Mouse (Mus musculus): ENCODE data around the gene Wdr82.

Wdr82 gene

DNA sequence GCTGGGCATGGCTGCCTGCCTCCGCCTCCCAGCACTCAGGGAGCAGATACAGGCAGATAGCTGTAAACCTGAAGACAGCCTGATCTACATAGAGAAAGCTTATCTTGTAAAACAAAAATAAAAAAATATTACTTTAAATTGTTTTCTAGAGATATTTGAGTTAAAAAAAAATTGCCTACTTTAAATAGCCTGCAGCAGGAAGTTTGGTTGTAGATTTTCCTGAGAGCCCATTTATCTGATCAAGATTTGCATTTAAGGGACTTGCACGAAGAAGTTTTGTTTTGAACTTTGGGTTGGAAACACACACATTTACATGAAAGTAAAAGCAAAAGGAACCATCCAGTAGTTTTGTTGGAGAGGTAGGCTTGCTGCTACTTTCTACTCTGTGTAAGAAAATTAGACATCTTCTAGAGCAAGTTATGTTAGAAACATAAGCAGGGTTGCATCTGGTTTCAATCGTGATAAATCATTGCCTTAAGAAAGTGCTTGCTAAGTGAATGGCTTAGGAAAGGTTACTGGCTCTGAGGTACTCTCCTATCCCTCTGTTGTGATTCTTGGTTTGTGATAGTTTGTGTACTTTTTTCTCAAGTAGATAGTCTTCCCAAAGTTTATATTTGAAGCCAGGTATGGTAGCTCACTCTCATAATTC lies 4.9 kb downstream of the Wdr82 start:
- POLR2A ChIA-PET = interaction anchor here in 3 of 4 experiments (0.9 to 23.6 kb wide), 17 partner anchors 0 to 262 kb away, joined by 3 to 761 read pairs (median 8); partner anchors contain the start of genes Acy1 (in 1 of the 3), Poc1a (in 1 of the 3), Rpl29 (in 1 of the 3) and Twf2 (in 1 of the 3)
- CTCF ChIA-PET = interaction anchor here in 1 of 4 experiments (2.4 kb wide), 1 partner anchor 36 kb away, joined by 8 read pairs; no protein-coding TSS in a partner anchor

DNA sequence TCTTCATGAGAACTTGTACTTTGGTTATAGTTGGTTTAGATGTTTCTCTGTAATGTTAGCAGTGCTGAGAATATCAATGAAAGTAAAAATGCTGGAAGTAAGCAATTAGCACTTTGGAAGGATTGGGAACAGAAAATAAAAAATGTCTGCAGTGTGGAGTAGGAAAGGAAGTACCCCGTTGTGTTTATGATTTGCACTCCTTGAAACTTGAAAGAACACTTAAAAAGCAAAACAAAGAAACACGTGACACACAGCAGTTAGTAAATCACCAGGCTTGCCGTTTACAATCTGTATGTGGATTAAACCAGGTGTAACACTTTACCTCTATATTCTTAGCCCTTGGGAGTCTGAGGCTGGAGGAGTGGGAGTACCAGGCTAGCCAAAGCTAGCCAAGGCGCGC lies 6.0 kb downstream of the Wdr82 start:
- CTCF ChIA-PET = interaction anchor here in 1 of 4 experiments (0.6 to 1.6 kb wide), 2 partner anchors 34 to 278 kb away, joined by 6 to 10 read pairs; no protein-coding TSS in a partner anchor
- POLR2A ChIA-PET = interaction anchor here (0.5 to 23.6 kb wide), 20 partner anchors 1 to 258 kb away, joined by 3 to 761 read pairs (median 10); partner anchors contain the start of genes Twf2 (in 2 of the 4), Wdr82 (in 2 of the 4) and Poc1a (in 1 of the 4)

DNA sequence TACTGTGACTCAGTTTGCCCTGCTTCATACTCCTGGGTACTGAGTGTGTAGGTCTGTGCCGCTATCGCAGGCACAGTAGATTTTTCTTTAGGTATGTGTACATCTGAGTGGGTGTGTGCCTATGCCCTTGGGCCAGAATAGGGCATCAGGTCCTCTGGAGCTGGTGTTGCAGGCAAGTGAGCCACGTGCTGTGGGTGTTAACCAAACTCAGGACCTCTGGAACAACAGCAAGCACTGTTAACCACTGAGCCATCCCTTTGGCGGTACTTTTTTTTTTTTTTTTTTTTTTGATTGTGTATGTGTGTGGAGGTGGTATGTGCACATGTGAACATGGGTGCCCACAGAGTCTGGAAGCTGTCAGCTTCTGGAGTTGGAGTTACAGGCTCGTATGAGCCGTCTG lies 7.1 kb downstream of the Wdr82 start:
- ChIA-PET CTCF (interaction anchor here in 3 of 4 experiments (0.6 to 2.2 kb wide), 7 partner anchors 12 to 107 kb away, joined by 3 to 20 read pairs (median 5); no protein-coding TSS in a partner anchor), POLR2A (interaction anchor here (0.6 to 23.6 kb wide), 28 partner anchors 2 to 478 kb away, joined by 3 to 761 read pairs (median 6); partner anchors contain the start of genes Twf2 (in 3 of the 4), Wdr82 (in 2 of the 4), Grm2 (in 1 of the 4) and Poc1a (in 1 of the 4))

DNA sequence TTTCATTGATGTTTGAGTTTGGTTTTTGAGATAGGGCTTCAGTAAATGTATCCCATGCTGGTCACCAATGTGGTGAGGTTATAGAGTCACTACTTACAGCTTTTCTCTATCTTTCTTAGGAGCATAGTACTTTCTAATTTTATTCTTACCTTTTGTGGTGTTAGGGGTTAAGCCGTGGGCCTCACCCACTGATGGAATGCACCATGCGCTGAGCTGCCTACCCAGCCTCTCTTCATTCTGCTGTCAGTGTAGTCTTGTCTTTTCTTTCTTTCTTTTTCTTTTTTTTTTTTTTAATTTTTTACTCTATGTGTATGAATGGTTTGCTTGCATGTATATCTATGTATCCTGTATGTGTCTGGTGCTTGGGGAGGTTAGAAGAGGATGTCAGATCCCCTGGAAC lies 8.7 kb downstream of the Wdr82 start:
- ChIA-PET POLR2A (interaction anchor here (0.6 to 23.6 kb wide), 24 partner anchors 4 to 188 kb away, joined by 3 to 761 read pairs (median 6); partner anchors contain the start of genes Wdr82 (in 4 of the 4), Poc1a (in 1 of the 4), Ppm1m (in 1 of the 4) and Twf2 (in 1 of the 4)), CTCF (interaction anchor here in 2 of 4 experiments (0.6 to 1.3 kb wide), 7 partner anchors 8 to 643 kb away, joined by 3 to 10 read pairs (median 3); partner anchors contain the start of gene Wdr82 (in 1 of the 2))

DNA sequence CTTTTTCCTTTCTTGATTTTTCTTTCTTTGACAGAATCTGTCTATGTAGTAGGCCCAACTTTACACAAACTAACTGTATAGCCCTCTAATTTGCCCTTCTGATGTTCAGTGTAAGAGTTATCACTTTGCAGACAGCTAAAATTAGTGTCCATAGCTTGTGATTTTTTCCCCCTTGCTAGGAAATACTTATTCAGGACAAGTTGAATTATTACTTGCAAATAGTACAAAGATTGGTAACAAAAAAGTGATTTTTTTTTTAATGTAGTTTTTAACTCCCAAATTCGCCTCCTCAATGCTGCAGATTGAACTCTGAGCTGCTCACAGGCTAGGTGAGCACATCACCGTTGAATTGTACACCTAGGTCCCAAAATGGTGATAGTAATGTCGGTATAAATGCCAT lies 9.2 kb downstream of the Wdr82 start:
- POLR2A ChIA-PET = interaction anchor here (0.6 to 23.6 kb wide), 23 partner anchors 4 to 188 kb away, joined by 3 to 761 read pairs (median 6); partner anchors contain the start of genes Wdr82 (in 4 of the 4), Ppm1m (in 1 of the 4) and Twf2 (in 1 of the 4)
- CTCF ChIA-PET = interaction anchor here in 2 of 4 experiments (0.6 to 1.3 kb wide), 6 partner anchors 8 to 33 kb away, joined by 3 to 10 read pairs (median 3); partner anchors contain the start of genes Ppm1m (in 1 of the 2) and Wdr82 (in 1 of the 2)

DNA sequence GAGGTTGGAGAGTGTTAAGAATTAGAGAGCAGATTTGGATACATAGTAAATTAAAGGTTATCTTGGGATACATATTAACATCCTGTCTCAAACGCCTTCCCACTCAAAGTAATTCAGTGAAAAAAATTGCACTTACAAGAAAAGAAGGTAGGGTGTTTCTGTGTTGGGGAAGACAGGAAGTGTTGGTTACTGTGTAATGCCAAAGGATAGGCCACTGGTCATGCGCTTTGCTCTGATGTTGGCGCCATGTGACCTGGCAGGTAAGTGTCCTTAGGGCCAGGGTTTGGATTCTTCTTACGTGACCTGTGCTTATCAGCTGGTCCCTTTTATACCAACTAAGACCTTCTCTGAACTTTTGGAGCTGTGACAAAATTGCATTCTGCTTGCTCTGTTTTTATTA lies 11.4 kb downstream of the Wdr82 start:
- CTCF ChIA-PET = interaction anchor here in 2 of 4 experiments (0.6 to 1.3 kb wide), 4 partner anchors 11 to 89 kb away, joined by 3 to 4 read pairs (median 3); no protein-coding TSS in a partner anchor

DNA sequence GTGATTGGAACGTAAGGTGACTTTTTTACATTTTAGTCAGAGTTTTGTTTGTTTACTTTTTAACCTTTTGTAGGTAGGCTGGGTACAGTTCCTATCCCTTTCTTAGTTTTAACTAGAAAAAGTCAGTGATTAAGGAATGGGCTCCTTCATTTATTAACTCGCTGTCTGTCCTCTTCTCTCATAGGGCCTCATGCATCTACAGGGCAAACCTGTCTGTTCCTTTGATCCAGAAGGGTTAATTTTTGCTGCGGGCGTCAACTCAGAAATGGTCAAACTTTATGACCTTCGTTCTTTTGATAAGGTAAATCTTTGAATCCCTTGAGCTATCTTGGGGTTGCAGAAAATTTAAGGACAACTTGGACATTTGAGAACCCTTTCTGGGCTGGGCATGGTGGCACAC lies 13.3 kb downstream of the Wdr82 start:
- POLR2A ChIA-PET = interaction anchor here in 3 of 4 experiments (0.9 to 23.6 kb wide), 13 partner anchors 3 to 246 kb away, joined by 3 to 761 read pairs (median 4); partner anchors contain the start of genes Wdr82 (in 2 of the 3) and Twf2 (in 1 of the 3)
- CTCF ChIA-PET = interaction anchor here in 1 of 4 experiments (0.5 kb wide), 1 partner anchor 10 kb away, joined by 4 read pairs; no protein-coding TSS in a partner anchor

More for the DNA sequence above, 11.4 kb downstream of the Wdr82 start:
- POLR2A ChIA-PET = interaction anchor here in 3 of 4 experiments (0.6 to 23.6 kb wide), 14 partner anchors 5 to 43 kb away, joined by 3 to 761 read pairs (median 14); partner anchors contain the start of genes Wdr82 (in 3 of the 3), Ppm1m (in 1 of the 3) and Twf2 (in 1 of the 3)

DNA sequence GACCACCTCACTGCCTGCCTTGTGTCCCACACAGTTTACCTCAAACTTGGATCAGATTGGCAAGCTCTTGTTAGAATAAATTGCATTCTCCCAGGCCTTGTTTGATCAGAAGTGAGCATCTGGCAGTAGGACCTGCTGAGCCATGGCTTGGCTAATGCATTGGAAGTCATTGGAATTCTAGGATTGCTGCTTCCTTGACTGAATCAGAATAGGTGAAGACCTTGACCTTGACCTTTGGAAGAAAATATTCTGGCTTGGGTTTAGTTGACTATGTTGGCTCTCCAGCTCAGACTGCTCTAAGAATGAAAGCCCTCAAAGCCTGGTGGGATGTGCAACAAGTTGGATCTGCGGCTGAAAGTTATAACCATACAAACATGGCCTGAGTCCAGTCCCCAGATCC lies 20.6 kb downstream of the Wdr82 start:
- POLR2A ChIA-PET = interaction anchor here (0.6 to 23.6 kb wide), 29 partner anchors 8 to 383 kb away, joined by 3 to 761 read pairs (median 7); partner anchors contain the start of genes Wdr82 (in 4 of the 4), Ppm1m (in 2 of the 4), Twf2 (in 2 of the 4) and Acy1 (in 1 of the 4)
- CTCF ChIA-PET = interaction anchor here in 3 of 4 experiments (0.6 to 4.7 kb wide), 4 partner anchors 20 to 1622 kb away, joined by 3 to 22 read pairs (median 4); no protein-coding TSS in a partner anchor

DNA sequence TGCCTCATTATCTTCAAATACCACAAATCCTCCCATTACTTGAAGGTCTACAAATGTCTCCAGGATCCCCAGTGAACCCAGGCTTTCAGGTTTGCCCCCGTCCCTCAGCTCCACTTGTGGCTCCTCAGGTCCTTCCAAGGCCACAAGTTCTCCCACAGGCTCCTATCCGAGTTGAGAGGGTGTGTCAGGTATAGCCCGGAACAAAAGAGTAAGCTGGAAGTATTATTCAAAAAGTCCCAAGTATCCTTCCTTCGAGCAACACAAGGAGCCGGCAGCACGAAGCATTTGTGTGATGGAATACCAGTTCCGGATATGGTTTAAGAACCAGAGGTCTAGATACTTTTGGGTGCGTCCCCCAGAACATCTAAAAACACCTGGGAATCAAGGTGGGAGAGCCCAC lies 21.3 kb downstream of the Wdr82 start:
- POLR2A ChIA-PET = interaction anchor here (0.6 to 23.6 kb wide), 28 partner anchors 8 to 356 kb away, joined by 3 to 761 read pairs (median 7); partner anchors contain the start of genes Wdr82 (in 4 of the 4), Twf2 (in 2 of the 4), Acy1 (in 1 of the 4) and Poc1a (in 1 of the 4)
- CTCF ChIA-PET = interaction anchor here in 2 of 4 experiments (0.9 to 4.7 kb wide), 6 partner anchors 11 to 230 kb away, joined by 3 to 22 read pairs (median 4); partner anchors contain the start of genes Poc1a (in 1 of the 2) and Twf2 (in 1 of the 2)

DNA sequence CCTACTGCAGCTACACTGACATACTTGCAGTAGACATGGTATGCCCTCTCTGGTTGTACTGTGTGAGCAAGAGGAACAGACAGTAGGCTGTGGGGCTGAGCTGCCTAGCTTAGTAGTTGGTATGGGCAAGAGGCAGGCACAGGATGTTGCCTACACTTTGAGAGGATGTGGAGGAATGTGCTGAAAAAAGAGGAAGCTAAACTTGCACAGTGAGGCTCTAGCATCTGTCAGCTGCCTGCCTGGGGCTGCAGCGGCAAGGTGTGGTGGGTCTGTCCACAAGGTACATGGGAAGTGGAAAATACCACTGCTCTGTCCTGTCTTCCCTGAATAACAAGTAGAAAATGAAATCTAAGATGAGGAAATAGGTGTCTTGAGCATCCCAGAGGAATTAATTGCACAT lies 22.3 kb downstream of the Wdr82 start:
- ChIA-PET CTCF (interaction anchor here in 3 of 4 experiments (0.5 to 4.7 kb wide), 8 partner anchors 10 to 1194 kb away, joined by 3 to 22 read pairs (median 4); partner anchors contain the start of genes Poc1a (in 1 of the 3) and Twf2 (in 1 of the 3)), POLR2A (interaction anchor here (0.6 to 23.6 kb wide), 23 partner anchors 8 to 260 kb away, joined by 3 to 761 read pairs (median 6); partner anchors contain the start of genes Wdr82 (in 4 of the 4), Rpl29 (in 2 of the 4), Twf2 (in 2 of the 4) and Pcbp4 (in 1 of the 4))

DNA sequence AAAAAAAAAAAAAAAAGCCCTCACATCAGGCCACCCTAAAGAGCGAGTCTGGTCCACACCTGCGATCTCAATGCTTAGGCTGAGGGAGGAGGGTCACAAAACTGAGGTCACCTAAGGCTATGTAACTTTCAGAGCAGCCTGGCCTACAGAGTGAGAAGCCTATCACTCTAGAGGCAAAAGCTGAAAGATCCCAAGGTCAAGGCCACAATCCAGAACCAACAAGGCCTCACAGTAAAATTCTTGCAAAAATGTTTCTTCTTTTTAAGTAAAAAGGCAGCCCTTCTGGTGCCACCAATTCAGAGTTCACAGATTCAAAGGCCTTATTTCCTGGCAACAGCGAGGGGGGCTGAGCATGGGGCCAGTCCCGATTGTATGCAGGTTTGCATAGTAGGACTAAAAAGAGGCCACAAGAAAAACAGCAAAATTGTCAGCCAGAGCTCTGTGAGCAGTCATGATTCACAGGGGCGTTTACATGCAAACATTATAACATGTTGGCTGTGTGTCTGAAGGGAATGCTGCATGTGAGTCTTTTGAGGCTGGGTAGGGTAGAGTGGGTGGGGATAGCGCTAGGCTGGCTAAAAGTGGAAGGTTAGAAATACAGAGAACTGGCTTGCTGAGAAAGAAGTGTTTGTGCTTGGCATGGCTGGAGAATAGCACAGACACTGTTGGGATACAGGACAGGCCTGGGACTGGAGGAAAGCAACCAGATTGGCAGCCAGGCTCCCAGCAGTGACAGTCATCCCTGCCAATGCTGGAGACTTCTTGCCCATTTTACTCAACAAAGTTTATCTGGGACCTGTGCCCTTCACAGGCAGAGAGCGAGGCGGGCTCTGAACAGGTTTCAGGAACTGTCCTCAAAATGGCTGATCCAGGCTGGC lies 23.4 kb downstream of the Wdr82 start:
- CTCF ChIA-PET = interaction anchor here in 2 of 4 experiments (0.6 to 4.7 kb wide), 3 partner anchors 17 to 236 kb away, joined by 3 to 22 read pairs (median 4); no protein-coding TSS in a partner anchor
- POLR2A ChIA-PET = interaction anchor here in 3 of 4 experiments (0.5 to 23.6 kb wide), 15 partner anchors 9 to 869 kb away, joined by 3 to 761 read pairs (median 4); partner anchors contain the start of genes Wdr82 (in 3 of the 3), Twf2 (in 2 of the 3), Pcbp4 (in 1 of the 3) and Rpl29 (in 1 of the 3)

DNA sequence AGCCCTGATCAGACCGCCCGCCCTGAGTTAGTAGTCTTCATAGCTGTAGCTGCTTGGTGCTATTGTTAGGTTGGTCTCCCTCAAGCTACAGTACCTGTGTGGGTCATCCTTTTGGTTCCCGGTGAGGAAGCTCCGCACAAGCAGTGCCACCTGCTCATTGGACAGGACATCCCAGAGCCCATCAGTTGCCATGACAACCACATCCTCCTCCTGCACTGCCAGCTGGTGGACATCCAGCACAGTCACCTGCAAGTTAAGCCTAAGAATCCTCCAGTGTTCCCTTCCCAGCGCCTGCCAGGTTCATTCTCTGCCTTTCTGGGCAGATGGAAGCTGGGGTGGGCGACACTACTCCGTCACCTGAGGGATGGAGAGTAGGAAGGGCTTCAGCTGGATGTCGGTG lies 25.0 kb downstream of the Wdr82 start:
- POLR2A ChIA-PET = interaction anchor here (0.6 to 23.6 kb wide), 15 partner anchors 9 to 237 kb away, joined by 3 to 761 read pairs (median 4); partner anchors contain the start of genes Wdr82 (in 2 of the 4) and Poc1a (in 1 of the 4)
- CTCF ChIA-PET = interaction anchor here in 3 of 4 experiments (0.5 to 3.3 kb wide), 3 partner anchors 16 to 451 kb away, joined by 6 to 25 read pairs (median 19); no protein-coding TSS in a partner anchor

DNA sequence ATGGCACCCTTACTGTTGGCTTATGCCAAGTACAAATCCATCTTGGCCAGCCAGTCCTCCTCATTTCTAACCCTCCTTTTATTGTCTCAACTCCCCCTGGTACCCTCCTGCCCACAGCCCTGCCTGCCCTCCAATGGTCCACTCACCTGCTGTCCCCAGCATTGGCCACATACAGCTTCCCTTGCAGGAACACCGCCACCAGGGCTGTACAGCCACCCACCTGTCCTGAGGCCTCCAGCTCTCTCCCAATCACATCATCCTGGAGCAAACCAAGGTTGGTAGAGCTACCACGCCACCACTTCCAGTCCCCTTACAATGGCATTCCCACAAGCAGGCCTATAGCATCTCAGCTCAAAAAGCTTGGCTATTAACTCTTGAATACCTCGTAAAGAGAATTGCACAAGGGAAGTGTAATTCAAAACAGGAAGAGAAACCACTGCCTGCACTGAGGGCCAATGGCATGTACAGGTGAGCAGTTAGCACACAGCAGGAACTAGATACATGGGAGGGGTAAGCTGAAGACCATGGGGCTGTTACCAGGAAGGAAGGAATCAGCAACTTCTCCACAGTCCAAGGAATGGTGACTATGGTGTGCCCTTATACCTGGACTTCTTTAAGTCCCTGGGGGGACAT lies 26.5 kb downstream of the Wdr82 start:
- ChIA-PET CTCF (interaction anchor here in 2 of 4 experiments (1.4 to 3.3 kb wide), 3 partner anchors 14 to 17 kb away, joined by 3 to 25 read pairs (median 19); no protein-coding TSS in a partner anchor), POLR2A (interaction anchor here (0.7 to 23.6 kb wide), 19 partner anchors 8 to 238 kb away, joined by 3 to 761 read pairs (median 4); partner anchors contain the start of genes Wdr82 (in 2 of the 4) and Alas1 (in 1 of the 4))

DNA sequence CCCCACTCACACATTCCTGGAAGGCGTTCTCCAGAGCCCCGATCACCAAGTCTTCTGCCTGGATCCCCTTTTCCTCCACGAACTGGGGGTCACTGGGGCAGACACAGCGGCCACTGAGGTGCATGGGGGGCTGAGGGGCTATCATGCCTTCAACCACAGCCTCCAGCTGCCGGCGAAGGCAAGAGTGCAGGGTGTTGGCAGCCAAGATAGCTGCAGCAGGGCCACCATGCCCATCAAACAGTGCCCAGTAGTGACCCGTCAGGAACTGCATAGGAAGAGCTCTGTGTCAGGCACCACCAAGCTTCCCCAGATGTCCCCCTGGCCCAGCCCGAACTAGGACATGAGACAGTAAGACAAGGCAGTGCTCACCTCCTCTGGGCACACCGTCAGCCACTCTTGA lies 27.0 kb downstream of the Wdr82 start:
- CTCF ChIA-PET = interaction anchor here in 2 of 4 experiments (0.8 to 3.3 kb wide), 3 partner anchors 14 to 16 kb away, joined by 3 to 25 read pairs (median 3); no protein-coding TSS in a partner anchor
- POLR2A ChIA-PET = interaction anchor here in 3 of 4 experiments (0.7 to 23.6 kb wide), 19 partner anchors 8 to 241 kb away, joined by 3 to 761 read pairs (median 4); partner anchors contain the start of genes Wdr82 (in 2 of the 3), Acy1 (in 1 of the 3) and Alas1 (in 1 of the 3)

DNA sequence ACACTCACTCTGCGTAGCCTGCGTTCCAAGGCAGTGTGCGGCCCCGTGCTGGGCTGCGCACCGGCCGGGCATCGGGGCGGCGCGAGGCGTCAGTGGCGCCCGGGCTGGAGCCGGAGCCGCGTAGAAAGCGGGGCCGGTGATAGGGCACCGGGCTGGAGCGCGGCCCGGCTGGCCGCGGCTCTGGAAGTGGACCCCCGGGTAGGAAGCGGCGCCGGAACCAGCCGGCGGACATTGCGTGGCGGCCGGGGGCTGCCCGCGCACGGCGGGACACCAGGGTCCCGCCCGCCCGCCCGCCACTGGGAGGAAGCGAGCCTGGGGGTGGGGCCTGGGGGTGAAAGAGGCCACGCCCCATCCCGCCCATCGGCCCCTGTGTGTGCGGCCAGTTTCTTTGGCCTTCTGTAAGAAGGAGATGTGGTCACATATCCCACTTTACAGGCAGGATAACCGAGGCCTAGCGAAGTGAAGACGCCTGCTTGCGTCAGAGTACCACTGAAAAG lies 28.3 kb downstream of the Wdr82 start:
- CTCF ChIA-PET = interaction anchor here in 2 of 4 experiments (1.1 to 1.9 kb wide), 3 partner anchors 13 to 19 kb away, joined by 3 to 13 read pairs (median 6); no protein-coding TSS in a partner anchor
- POLR2A ChIA-PET = interaction anchor here in 3 of 4 experiments (0.7 to 23.6 kb wide), 18 partner anchors 8 to 239 kb away, joined by 3 to 761 read pairs (median 8); partner anchors contain the start of genes Wdr82 (in 3 of the 3), Acy1 (in 1 of the 3) and Rpl29 (in 1 of the 3)

Measured in embryonic stem cell, embryonic (primary cell).